Mouse (Mus musculus) neural tube, embryonic 14.5 days (tissue): ENCODE results near the gene Nfrkb. TPM values are rescaled to one million over a fixed set of nuclear protein-coding genes. Genes with fewer than 3 reads are reported as not detected.

Experiments
- ATAC-seq: fragments of 200-750 bp; cut with Nextera tagmentation; 2 replicates; pipeline ENCODE4 v1.8.0; 2017; ENCODE audit warnings: low read depth, mild to moderate bottlenecking, moderate TSS enrichment, moderate library complexity
- H3K27ac ChIP-seq: fragments of 300-500 bp; sonication (generic); 2 replicates; pipeline ENCODE4 v1.5.1; 2014; ENCODE audit warnings: low read depth, mild to moderate bottlenecking, control low read depth, low read length, moderate library complexity, mixed read lengths
- H3K27me3 ChIP-seq: fragments of 300-500 bp; sonication (generic); 2 replicates; pipeline ENCODE4 v1.6.1; 2014; ENCODE audit warnings: low read length; ENCODE audit not compliant: control insufficient read depth, insufficient read depth
- H3K36me3 ChIP-seq: fragments of 300-500 bp; sonication (generic); 2 replicates; pipeline ENCODE4 v1.6.1; 2014; ENCODE audit warnings: low read length, mixed read lengths; ENCODE audit not compliant: control insufficient read depth, insufficient read depth
- H3K4me1 ChIP-seq: fragments of 300-500 bp; sonication (generic); 2 replicates; pipeline ENCODE4 v1.6.1; 2014; ENCODE audit warnings: low read length; ENCODE audit not compliant: control insufficient read depth, insufficient read depth
- H3K4me2 ChIP-seq: fragments of 300-500 bp; sonication (generic); 2 replicates; pipeline ENCODE4 v1.6.1; 2014; ENCODE audit warnings: mild to moderate bottlenecking, low read depth, low read length, control low read depth
- H3K4me3 ChIP-seq: fragments of 300-500 bp; sonication (generic); 2 replicates; pipeline ENCODE4 v1.5.1; 2014; ENCODE audit warnings: low read depth, low read length, control low read depth, mixed read lengths
- H3K9ac ChIP-seq: fragments of 300-500 bp; sonication (generic); replicated peaks from 2 replicates; pipeline ENCODE4 v1.6.1; 2014; ENCODE audit warnings: low read depth, mild to moderate bottlenecking, control low read depth, low read length, mixed read lengths
- H3K9me3 ChIP-seq: fragments of 300-500 bp; sonication (generic); 2 replicates; pipeline ENCODE4 v1.6.1; 2016; ENCODE audit warnings: low read length; ENCODE audit not compliant: control insufficient read depth
- WGBS: fragments of 180-500 bp; shearing (Covaris S2); extraction: QIAGEN DNeasy Blood & Tissue Kit; methylation state at CpG from one replicate; pipeline ENCODE4 v1.1.7; 2014; 5-methylcytosine and 5-hydroxymethylcytosine counted together
- polyA plus RNA-seq: library from polyadenylated mRNA; unstranded; fragments of >200 nt; fragmentation: Nextera tagmentation; extraction: Ambion mirVana; gene quantifications from 2 replicates; pipeline ENCODE4 v1.2.1, GENCODE M21; 2014

Gene Nfrkb
- polyA plus RNA-seq, 1 experiment from 2014 or later, result 44.1 TPM

GRCm38 (mm10) chr9:31454356-31454755 lies 68.4 kb downstream of the Nfrkb start:
- Histone ChIP-seq H3K9me3 (no peaks in the 10 kb centered on the region), H3K36me3 (no peaks in the 10 kb centered on the region), H3K27ac (no peak overlapping the region), H3K27me3 (no peaks in the 10 kb centered on the region), H3K4me3 (no peak overlapping the region), H3K4me1 (no peaks in the 10 kb centered on the region), H3K9ac (no peak overlapping the region), H3K4me2 (no peak overlapping the region)
- 50% methylated on average over 1 of the region's 1 CpGs for WGBS
- no peak for ATAC-seq

- Histone ChIP-seq H3K36me3 (no peaks in the 10 kb centered on the region), H3K27me3 (peaks cover 13% of the 10 kb centered on the region; the same call in 1 of the 2 replicates), H3K4me1 (no peaks in the 10 kb centered on the region), H3K9me3 (no peaks in the 10 kb centered on the region), H3K4me2 (no peak overlapping the region), H3K9ac (no peak overlapping the region), H3K4me3 (no peak overlapping the region), H3K27ac (no peak overlapping the region)
- ATAC-seq, result no peak
- WGBS, result 44% methylated on average over 9 of the region's 9 CpGs
Observed at GRCm38 (mm10) chr9:31463190-31463589, 77.2 kb downstream of the Nfrkb start.

- ATAC-seq, result no peak
- no peak within 1 kb of the TSS for H3K9ac ChIP-seq
- H3K4me2 ChIP-seq, result peak within 1 kb of the TSS; percentile 33
- H3K4me1 ChIP-seq, result no peaks in the 10 kb centered on the region
- H3K36me3 ChIP-seq, result no peaks in the 10 kb centered on the region
- WGBS, result 8% methylated on average over 33 of the region's 33 CpGs
- no peak within 1 kb of the TSS for H3K27ac ChIP-seq
- H3K4me3 ChIP-seq, result no peak within 1 kb of the TSS; the same call in 1 of the 2 replicates
- no peaks in the 10 kb centered on the region for H3K9me3 ChIP-seq
- H3K27me3 ChIP-seq, result peaks cover 13% of the 10 kb centered on the region; the same call in 1 of the 2 replicates
Observed at GRCm38 (mm10) chr9:31463692-31464474, 77.9 kb downstream of the Nfrkb start, which contains the start of gene Tmem45b. Gene Tmem45b (minus strand): TSS chr9:31464462.

Other genes with a start within 250 kb of the Nfrkb start
- gene Aplp2, start 174.4 kb upstream of the Nfrkb start, polyA plus RNA-seq, result 451 and 533 TPM in 2 replicates
- gene Prdm10, start 105.7 kb upstream of the Nfrkb start, polyA plus RNA-seq, result 9.6 and 11.6 TPM in 2 replicates
- 0.25 TPM in 1 of 2 replicates, not detected in the other for gene Tmem45b, start 78.3 kb downstream of the Nfrkb start, polyA plus RNA-seq